Mouse (Mus musculus) stomach, embryonic 15.5 days (tissue): ENCODE measurements around the gene Stac3. TPM values are rescaled to one million over a fixed set of nuclear protein-coding genes. Genes with fewer than 3 reads are reported as not detected.
A peak's percentile ranks its signal among the peaks of the same experiment; 100 is the strongest.

Experiments
- ATAC-seq: fragments of 200-750 bp; cut with Nextera tagmentation; 2 replicates; pipeline ENCODE4 v1.8.0; 2017; ENCODE audit warnings: low read depth, moderate number of reproducible peaks, moderate TSS enrichment; ENCODE audit not compliant: insufficient read depth, low FRiP score
- H3K27ac ChIP-seq: fragments of 300-500 bp; sonication (generic); 2 replicates; pipeline ENCODE4 v1.5.1; 2015; ENCODE audit warnings: mild to moderate bottlenecking, inconsistent platforms
- H3K27me3 ChIP-seq: fragments of 300-500 bp; sonication (generic); replicated peaks from 2 replicates; pipeline ENCODE4 v1.6.1; 2015; ENCODE audit warnings: inconsistent platforms
- H3K36me3 ChIP-seq: fragments of 300-500 bp; sonication (generic); 2 replicates; pipeline ENCODE4 v1.6.1; 2015; ENCODE audit warnings: inconsistent platforms
- H3K4me1 ChIP-seq: fragments of 300-500 bp; sonication (generic); 2 replicates; pipeline ENCODE4 v1.6.1; 2015; ENCODE audit warnings: inconsistent platforms
- H3K4me2 ChIP-seq: fragments of 300-500 bp; sonication (generic); 2 replicates; pipeline ENCODE4 v1.6.1; 2015; ENCODE audit warnings: mild to moderate bottlenecking, inconsistent platforms
- H3K4me3 ChIP-seq: fragments of 300-500 bp; sonication (generic); replicated peaks from 2 replicates; pipeline ENCODE4 v1.5.1; 2015; ENCODE audit warnings: inconsistent platforms
- H3K9ac ChIP-seq: fragments of 300-500 bp; sonication (generic); 2 replicates; pipeline ENCODE4 v1.6.1; 2015; ENCODE audit warnings: inconsistent platforms
- H3K9me3 ChIP-seq: fragments of 300-500 bp; sonication (generic); 2 replicates; pipeline ENCODE4 v1.6.1; 2016; ENCODE audit warnings: inconsistent platforms
- WGBS: fragments of 180-500 bp; shearing (Covaris S2); methylation state at CpG from one replicate; pipeline ENCODE4 v1.1.7; 2015; 5-methylcytosine and 5-hydroxymethylcytosine counted together
- polyA plus RNA-seq: library from polyadenylated mRNA; unstranded; fragments of >200 nt; fragmentation: Nextera tagmentation; extraction: Ambion mirVana; gene quantifications from 2 replicates; pipeline ENCODE4 v1.2.1, GENCODE M21; 2015

The Stac3 gene
- 0.92 and 1.7 TPM in 2 replicates for polyA plus RNA-seq

DNA sequence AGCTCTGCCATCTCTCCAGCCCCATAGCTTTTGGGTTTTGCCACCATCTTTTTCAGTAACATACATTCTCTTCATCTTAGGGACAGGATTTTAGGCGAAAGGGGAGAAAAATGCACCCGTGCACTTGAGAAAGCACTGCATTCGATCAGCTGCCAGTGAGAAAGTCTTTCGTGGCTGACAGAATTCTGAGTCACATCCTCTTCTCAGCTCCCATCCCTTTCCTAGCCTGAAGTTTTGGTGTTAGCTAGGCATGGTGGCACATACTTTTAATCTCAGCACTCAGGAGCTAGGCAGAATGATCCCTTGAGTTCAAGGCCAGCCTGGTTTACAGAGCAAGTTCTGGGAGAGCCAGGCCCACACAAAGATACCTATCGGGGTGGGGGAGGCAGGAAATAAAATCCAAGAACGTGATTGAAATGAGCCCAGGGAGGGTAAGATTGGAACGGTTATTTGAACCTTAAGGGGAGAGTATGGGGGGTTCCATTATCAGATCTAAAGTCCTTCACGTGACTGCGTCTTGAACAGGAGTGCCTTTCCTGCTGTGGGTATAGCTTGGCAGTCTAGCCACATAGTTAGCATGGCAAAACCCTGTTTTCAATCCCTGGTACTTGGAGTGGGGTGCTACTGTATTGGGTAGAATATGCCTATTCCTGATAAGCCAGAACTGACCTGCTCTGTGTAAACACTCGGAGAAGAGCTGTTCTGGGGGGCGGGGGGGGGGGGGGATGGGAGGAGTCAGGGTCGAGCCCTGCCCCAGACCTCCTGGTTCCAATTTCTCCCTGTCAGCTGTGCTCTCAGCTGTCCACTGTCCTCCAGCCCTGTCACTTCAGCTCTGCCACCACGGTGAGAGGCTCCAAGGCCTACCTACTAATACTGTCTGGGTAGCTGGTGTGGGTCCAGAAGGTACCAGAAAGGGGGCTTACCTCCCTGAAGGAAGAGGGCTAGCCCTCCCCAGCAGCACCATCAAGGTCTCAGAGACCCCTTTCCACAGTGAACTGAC lies at the start of gene Stac3:
Gene Stac3 (plus strand): TSS at position 793 of the 1,000 bp plus-strand sequence.
- 67% methylated on average over 12 of the region's 13 CpGs for WGBS
- Histone ChIP-seq H3K4me2 (no peak within 1 kb of the TSS), H3K4me1 (no peaks in the 10 kb centered on the region), H3K9me3 (no peaks in the 10 kb centered on the region), H3K4me3 (no peak within 1 kb of the TSS), H3K36me3 (0 out of 2 replicates have a peak, but pooled peaks cover 9% of the 10 kb centered on the region), H3K27me3 (no peaks in the 10 kb centered on the region), H3K27ac (no peak within 1 kb of the TSS), H3K9ac (no peak within 1 kb of the TSS)
- no peak for ATAC-seq

DNA sequence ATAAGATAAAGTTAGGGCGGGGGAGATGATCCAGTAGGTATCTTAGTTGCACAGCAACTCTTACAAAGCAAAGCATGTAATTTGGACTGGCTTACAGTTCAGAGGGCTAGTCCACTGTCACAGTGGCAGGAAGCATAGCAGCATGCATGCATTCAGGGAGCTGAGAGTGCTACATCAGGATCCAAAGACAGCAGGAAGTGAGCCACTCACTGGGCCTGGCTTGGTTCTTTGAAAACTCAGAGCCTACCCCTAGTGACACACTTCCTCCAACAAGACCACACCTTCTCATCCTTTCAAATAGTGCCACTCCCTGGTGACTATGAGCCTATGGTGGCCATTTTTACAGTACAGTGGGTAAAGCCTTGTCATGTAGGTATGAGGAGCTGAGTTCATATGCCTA lies 47.8 kb upstream of the Stac3 start:
- H3K4me2 ChIP-seq, result no peak overlapping the region
- H3K27ac ChIP-seq, result no peak overlapping the region
- no peak overlapping the region for H3K4me3 ChIP-seq
- no peaks in the 10 kb centered on the region for H3K4me1 ChIP-seq
- no peak for ATAC-seq
- peaks cover 23% of the 10 kb centered on the region for H3K36me3 ChIP-seq
- no peaks in the 10 kb centered on the region for H3K27me3 ChIP-seq
- no peaks in the 10 kb centered on the region for H3K9me3 ChIP-seq
- WGBS, result 91% methylated on average over 1 of the region's 1 CpGs
- H3K9ac ChIP-seq, result no peak overlapping the region

DNA sequence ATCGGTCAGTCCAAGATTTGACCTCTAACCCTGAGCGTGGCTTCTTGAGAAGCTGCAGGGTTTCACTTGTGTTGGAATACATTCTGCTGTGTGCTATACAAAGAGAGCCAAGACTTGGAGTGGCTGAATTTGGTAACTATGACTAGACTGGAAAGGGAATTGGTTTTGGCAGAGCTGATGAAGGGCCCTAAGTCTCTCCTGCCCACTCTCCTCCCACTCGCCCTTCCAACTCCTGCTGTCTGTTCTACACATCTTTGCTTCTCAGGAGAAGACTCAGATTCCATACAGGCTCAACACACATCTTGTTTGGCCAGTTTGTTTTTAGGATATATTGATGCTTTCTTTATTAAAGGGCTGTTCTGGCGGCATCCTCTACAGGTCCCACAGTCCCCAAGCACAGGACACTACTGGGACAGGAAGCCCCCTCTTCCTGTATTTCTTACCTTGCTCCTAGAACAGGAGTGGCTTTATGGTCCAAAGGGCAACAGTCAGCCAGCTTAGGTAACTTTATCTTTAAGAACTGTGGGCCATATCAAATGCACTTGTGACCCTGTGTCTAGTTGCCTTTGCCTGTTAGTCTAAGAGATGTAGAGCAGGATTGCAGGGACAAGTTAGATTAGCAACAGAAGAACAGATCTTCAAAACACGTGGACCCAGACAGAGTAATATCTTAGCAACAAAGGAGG lies 38.9 kb upstream of the Stac3 start:
- H3K27ac ChIP-seq, result no peak overlapping the region
- peaks cover 25% of the 10 kb centered on the region for H3K36me3 ChIP-seq
- no peaks in the 10 kb centered on the region for H3K4me1 ChIP-seq
- H3K9ac ChIP-seq, result no peak overlapping the region
- no peak for ATAC-seq
- H3K4me3 ChIP-seq, result no peak overlapping the region
- no peaks in the 10 kb centered on the region for H3K9me3 ChIP-seq
- no peaks in the 10 kb centered on the region for H3K27me3 ChIP-seq
- H3K4me2 ChIP-seq, result no peak overlapping the region
- 79% methylated on average over 5 of the region's 5 CpGs for WGBS

DNA sequence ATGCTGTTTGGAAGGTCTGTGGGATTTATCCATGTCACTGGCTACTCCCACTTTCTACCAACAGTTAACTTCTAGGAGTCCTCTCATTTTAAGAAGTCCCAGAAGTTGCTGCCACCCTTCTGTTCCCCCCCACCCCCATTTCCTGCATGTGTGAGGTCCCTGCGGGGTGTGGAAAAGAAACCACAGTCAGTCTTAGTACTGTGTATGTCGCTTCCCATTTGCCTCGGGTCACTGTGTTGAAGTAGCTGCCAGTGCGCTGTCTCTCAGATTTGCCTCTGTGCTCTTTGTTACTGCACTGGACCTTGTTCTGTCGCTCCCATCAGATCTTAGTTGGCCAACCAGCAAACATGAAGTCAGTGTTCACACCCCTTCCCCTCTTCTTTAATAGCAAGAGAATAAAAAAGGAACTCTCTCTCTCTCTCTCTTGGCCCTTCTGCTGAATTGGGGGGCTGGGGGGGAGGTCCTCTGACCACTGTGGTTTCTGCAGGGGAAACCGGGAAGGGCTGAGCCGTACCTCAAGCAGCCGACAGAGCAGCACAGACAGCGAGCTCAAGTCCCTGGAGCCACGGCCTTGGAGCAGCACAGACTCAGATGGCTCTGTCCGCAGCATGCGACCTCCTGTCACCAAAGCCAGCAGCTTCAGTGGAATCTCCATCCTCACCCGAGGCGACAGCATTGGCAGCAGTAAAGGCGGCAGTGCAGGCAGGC lies 30.1 kb upstream of the Stac3 start:
- no peaks in the 10 kb centered on the region for H3K9me3 ChIP-seq
- no peak overlapping the region for H3K27ac ChIP-seq
- no peak overlapping the region for H3K4me2 ChIP-seq
- no peak overlapping the region for H3K4me3 ChIP-seq
- H3K27me3 ChIP-seq, result no peaks in the 10 kb centered on the region
- H3K36me3 ChIP-seq, result peaks cover 17% of the 10 kb centered on the region
- ATAC-seq, result no peak
- peaks cover 4% of the 10 kb centered on the region; the same call in 1 of the 2 replicates for H3K4me1 ChIP-seq
- WGBS, result 56% methylated on average over 15 of the region's 15 CpGs
- H3K9ac ChIP-seq, result no peak overlapping the region

DNA sequence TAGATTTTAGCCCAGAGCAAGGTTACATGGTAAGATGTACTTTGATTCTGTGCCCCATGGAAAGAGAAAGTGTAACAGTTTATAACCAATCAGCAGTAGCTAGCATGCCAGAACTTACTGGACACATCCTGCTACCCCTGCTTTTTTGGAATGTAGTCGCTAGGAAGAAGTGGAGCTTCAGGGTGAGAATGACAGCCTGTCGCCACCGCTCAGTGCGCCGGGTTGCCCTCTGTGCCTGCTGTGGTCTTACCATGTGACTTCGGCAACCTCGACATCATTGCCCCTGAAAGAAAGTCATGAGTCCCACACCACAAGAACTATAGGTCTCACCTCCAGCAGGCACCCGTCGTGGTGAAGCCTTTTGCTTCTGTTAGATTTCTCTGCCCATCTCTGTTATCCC lies 28.8 kb upstream of the Stac3 start:
- H3K4me1 ChIP-seq, result peaks cover 4% of the 10 kb centered on the region; the same call in 1 of the 2 replicates
- H3K4me2 ChIP-seq, result no peak overlapping the region
- H3K9me3 ChIP-seq, result no peaks in the 10 kb centered on the region
- no peaks in the 10 kb centered on the region for H3K27me3 ChIP-seq
- no peak overlapping the region for H3K4me3 ChIP-seq
- ATAC-seq, result no peak
- H3K27ac ChIP-seq, result no peak overlapping the region
- H3K9ac ChIP-seq, result no peak overlapping the region
- 84% methylated on average over 9 of the region's 9 CpGs for WGBS
- H3K36me3 ChIP-seq, result peaks cover 14% of the 10 kb centered on the region

DNA sequence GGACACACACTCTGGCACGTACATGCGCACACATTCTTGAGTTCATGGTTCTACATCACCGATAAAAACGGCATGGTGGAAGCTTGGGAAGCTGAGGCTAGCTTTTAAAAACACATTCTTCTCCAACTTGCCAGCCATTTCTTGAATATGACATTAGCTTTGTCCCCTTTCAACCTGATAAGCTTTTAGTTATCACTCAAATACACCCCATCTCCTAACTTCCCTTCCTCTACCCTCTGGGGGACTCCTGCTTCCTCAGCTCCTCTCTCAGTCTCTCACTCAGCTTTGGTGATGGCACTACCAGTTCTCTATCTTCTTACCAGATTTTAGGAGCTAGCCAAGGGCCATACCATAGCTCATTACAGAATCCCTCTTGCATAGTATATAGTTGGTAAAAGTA lies 26.3 kb upstream of the Stac3 start:
- peaks cover 14% of the 10 kb centered on the region for H3K36me3 ChIP-seq
- H3K9ac ChIP-seq, result no peak overlapping the region
- H3K9me3 ChIP-seq, result no peaks in the 10 kb centered on the region
- 92% methylated on average over 4 of the region's 4 CpGs for WGBS
- no peak for ATAC-seq
- no peaks in the 10 kb centered on the region for H3K27me3 ChIP-seq
- peaks cover 4% of the 10 kb centered on the region; the same call in 1 of the 2 replicates for H3K4me1 ChIP-seq
- H3K27ac ChIP-seq, result no peak overlapping the region
- no peak overlapping the region for H3K4me3 ChIP-seq
- no peak overlapping the region for H3K4me2 ChIP-seq

DNA sequence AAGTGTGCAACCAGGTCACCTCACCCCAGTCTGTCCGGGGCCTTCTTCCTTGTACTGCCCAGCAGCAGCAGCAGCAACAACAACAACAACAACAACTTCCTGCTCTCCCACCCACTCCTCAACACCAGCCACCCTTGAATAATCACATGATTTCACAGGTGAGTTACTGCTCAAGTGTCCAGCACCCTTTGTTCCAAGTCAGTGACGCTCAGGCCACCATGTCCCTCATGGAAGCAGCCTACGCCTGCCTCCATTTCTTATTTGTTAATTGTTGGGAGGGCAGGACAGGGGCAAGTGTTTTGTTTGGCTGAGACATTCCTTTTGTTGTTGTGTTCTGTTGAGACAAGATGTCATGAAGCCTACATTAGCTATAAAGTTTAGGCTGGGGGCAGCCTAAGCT lies 24.9 kb upstream of the Stac3 start:
- ATAC-seq, result no peak
- Histone ChIP-seq H3K27me3 (no peaks in the 10 kb centered on the region), H3K4me1 (peaks cover 3% of the 10 kb centered on the region; the same call in 1 of the 2 replicates), H3K4me3 (no peak overlapping the region), H3K27ac (no peak overlapping the region), H3K9ac (no peak overlapping the region), H3K9me3 (no peaks in the 10 kb centered on the region), H3K4me2 (no peak overlapping the region), H3K36me3 (peaks cover 11% of the 10 kb centered on the region)
- 83% methylated on average over 3 of the region's 3 CpGs for whole genome bisulfite sequencing

DNA sequence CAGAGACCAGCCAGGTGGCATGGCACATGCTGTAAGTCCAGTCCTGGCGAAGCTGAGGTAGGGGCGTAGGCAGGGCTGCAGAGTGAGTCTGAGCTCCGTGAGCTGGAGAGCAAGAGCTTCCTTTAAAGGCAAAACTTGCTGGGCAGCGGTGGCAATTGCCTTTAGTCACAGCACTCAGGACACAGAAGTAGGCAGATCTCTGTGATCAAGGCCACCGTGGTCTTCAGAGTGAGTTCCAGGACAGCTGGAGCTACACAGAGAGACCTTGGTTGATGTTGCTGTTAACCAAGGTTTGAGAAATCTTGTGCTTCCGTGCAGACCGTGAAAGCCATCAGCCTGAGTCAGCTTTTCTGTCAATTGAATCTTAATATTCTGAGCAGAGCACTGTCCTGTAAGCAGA lies 24.2 kb upstream of the Stac3 start:
- peaks cover 11% of the 10 kb centered on the region for H3K36me3 ChIP-seq
- ATAC-seq, result no peak
- no peak overlapping the region for H3K9ac ChIP-seq
- no peak overlapping the region for H3K4me2 ChIP-seq
- no peaks in the 10 kb centered on the region for H3K4me1 ChIP-seq
- no peaks in the 10 kb centered on the region for H3K27me3 ChIP-seq
- H3K27ac ChIP-seq, result no peak overlapping the region
- H3K4me3 ChIP-seq, result no peak overlapping the region
- 89% methylated on average over 7 of the region's 7 CpGs for WGBS
- no peaks in the 10 kb centered on the region for H3K9me3 ChIP-seq

DNA sequence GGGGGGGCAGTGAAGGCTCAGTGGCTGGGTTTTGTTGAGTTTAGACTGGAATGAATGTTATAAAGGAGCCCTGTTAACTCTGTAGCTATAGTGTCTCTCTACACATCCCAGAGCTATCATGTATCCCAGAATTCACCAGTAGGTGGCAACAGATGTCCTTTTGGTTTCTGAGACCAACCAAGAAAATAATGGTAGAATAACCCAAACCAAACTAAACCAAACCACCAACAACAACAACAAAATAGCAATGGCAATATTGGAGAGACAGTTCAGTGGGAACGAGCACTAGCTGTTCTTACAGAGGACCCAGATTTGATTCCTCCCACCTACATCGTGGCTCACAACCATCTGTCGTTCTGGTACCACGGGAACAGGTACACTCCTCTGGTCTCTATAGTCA lies 22.4 kb upstream of the Stac3 start:
- peaks cover 10% of the 10 kb centered on the region for H3K36me3 ChIP-seq
- no peak for ATAC-seq
- H3K4me2 ChIP-seq, result no peak overlapping the region
- no peak overlapping the region for H3K27ac ChIP-seq
- H3K4me1 ChIP-seq, result no peaks in the 10 kb centered on the region
- H3K9ac ChIP-seq, result no peak overlapping the region
- WGBS, result 97% methylated on average over 4 of the region's 4 CpGs
- H3K9me3 ChIP-seq, result no peaks in the 10 kb centered on the region
- no peak overlapping the region for H3K4me3 ChIP-seq
- H3K27me3 ChIP-seq, result no peaks in the 10 kb centered on the region

DNA sequence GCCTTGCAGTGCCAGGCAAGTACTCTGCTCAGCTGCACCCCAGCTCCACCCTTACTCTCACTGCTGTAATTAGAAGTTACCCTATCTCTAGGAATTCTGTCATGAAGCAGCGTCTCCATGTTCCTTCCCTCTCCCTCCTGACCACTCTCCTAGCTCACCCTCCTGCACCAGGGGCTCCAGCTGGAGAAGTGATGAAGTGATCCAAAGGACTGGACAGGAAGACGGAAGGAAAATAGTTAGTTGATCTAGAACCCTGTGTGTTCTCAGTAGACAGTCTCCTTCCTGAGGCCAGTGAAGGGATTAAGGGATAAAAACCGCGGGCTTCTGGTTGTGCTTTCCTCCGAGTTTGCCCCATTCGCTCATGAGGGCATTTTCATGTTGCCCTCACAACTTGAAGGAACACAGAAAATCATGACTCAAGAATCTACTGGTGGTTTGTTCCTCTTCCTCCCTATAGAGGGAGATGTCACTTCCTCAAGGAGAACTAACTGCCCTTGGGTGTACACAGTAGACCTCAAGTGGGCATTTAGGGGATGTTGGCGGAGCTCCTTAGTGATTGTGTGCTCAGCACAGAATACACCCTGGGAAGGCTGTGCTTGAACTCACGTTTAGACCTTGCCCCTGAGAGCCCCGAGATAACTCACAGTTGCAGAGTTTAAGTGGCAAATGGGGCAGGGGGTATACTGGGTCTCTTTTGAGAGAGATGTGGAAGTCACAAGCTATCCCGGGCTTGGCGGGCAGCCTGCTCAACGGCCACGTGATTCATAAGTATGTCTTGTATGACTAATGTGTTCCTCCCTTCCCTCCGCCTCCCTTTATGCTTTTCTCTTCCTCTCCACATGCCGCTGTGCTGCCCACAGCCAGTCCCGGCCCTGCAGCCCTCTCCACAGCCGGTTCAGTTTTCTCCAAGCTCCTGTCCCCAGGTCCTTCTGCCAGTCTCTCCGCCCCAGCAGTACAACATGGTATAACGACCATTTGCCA lies 20.4 kb upstream of the Stac3 start:
- H3K4me2 ChIP-seq, result no peak overlapping the region
- H3K27me3 ChIP-seq, result no peaks in the 10 kb centered on the region
- peaks cover 8% of the 10 kb centered on the region for H3K36me3 ChIP-seq
- H3K9me3 ChIP-seq, result no peaks in the 10 kb centered on the region
- no peak overlapping the region for H3K4me3 ChIP-seq
- ATAC-seq, result peak; percentile 54; the same call in 1 of the 2 replicates
- no peaks in the 10 kb centered on the region for H3K4me1 ChIP-seq
- no peak overlapping the region for H3K27ac ChIP-seq
- no peak overlapping the region for H3K9ac ChIP-seq
- 68% methylated on average over 19 of the region's 19 CpGs for WGBS

DNA sequence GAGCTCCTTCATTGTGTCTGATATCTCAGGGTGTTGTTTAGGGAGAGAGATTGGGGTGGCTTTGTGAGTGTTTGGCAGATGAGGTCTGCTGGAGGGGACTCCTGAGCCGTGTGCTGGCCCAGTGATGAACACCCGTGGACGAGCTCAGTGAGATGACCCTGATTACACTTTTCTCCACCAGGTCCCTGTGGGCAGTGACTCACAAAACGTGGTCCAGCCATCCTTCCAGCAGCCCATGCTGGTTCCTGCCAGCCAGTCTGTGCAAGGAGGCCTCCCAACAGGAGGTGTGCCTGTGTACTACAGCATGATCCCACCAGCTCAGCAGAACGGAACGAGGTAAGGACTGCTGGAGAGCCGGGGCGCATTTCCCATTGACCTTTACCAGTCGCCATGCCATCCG lies 16.3 kb upstream of the Stac3 start:
- 87% methylated on average over 10 of the region's 10 CpGs for whole genome bisulfite sequencing
- H3K9ac ChIP-seq, result no peak overlapping the region
- no peak overlapping the region for H3K4me3 ChIP-seq
- H3K4me1 ChIP-seq, result no peaks in the 10 kb centered on the region
- no peak overlapping the region for H3K27ac ChIP-seq
- no peaks in the 10 kb centered on the region for H3K9me3 ChIP-seq
- no peaks in the 10 kb centered on the region for H3K27me3 ChIP-seq
- no peak for ATAC-seq
- peaks cover 21% of the 10 kb centered on the region for H3K36me3 ChIP-seq
- H3K4me2 ChIP-seq, result no peak overlapping the region
